ENCODE assay signal across 25 mouse cellular contexts in the genomic region with DNA sequence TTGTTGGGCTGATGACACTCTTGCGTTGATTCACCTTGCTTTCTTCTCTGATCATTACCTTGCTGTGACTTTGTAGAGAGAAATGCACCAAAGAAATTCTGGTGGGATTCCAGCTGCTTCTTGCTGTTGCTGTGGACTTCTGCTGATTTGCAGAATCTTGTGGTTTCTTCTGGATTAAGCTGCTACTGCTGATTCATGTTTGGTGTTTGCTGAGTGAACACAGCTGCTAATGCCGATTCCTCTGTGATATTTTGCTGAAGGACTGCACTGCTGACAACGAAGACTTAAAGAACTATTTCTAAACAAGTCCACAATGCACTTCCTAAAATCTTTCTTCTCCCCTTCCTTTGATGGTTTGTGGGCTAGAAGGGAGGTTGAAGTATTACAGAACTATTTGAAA.
DNase-seq lines count a peak whose midpoint lies in the region; ATAC-seq and TF ChIP-seq lines count a peak whose summit lies in the region.
"Had no signal": no experiment of that assay in that cellular context is flagged by ENCODE, and none has a peak within 500 bp of the region (broad histone marks: within the 10 kb centered on the region; RNA-seq: fewer than 3 reads in every experiment).

No protein-coding gene starts in this region.

- no peak overlapping the region for H3K4me3 ChIP-seq in lung, postnatal 0 days (ENCODE audit: low read depth, low read length)
- H3K4me3 ChIP-seq in forebrain, embryonic 12.5 days (replicated peaks) = no peak overlapping the region
- H3K4me3 ChIP-seq: forebrain, embryonic 10.5 days; gastrocnemius, adult 2 months; heart, embryonic 12.5 days; heart, embryonic 15.5 days; hindbrain, embryonic 10.5 days; hindbrain, embryonic 15.5 days had no signal

- TF ChIP-seq EP300 in lung, postnatal 0 days (IDR thresholded peaks at IDR 0.05) = no peak

- TF ChIP-seq CTCF in lung, postnatal 0 days (IDR thresholded peaks at IDR 0.05) = no peak

- H3K27ac ChIP-seq in lung, postnatal 0 days (ENCODE audit: low read length) = no peak overlapping the region
- no peak overlapping the region for H3K27ac ChIP-seq in forebrain, embryonic 12.5 days
- H3K27ac ChIP-seq: forebrain, embryonic 10.5 days; gastrocnemius, adult 2 months; heart, embryonic 15.5 days; hindbrain, embryonic 10.5 days; hindbrain, embryonic 15.5 days had no signal

- H3K9ac ChIP-seq in lung, postnatal 0 days (replicated peaks; ENCODE audit: low read depth) = no peak overlapping the region
- no peak overlapping the region for H3K9ac ChIP-seq in forebrain, embryonic 12.5 days
- H3K9ac ChIP-seq: forebrain, postnatal 0 days; heart, embryonic 12.5 days; heart, embryonic 15.5 days; hindbrain, embryonic 15.5 days had no signal

- DNase-seq in lung, postnatal 0 days (ENCODE audit: low spot score) = peak; percentile 33
- DNase-seq in lung, adult 18-20 months = no peak
- DNase-seq in lung, postnatal 10 days = peak; percentile 66
- peak; percentile 34 for DNase-seq in lung, postnatal 36 days
- no peak for DNase-seq in layer of hippocampus, postnatal 36 days
- DNase-seq: adrenal gland, postnatal 10 days; adrenal gland, postnatal 36 days; cerebellum, adult 18-20 months; cerebellum, adult 9-10 months; cerebellum, postnatal 14 days; forebrain, postnatal 0 days; gastrocnemius, adult 2 months; gastrocnemius, postnatal 14 days; heart, adult 11 months; heart, postnatal 10 days; heart, postnatal 36 days had no signal

- H3K36me3 ChIP-seq in lung, postnatal 0 days (ENCODE audit: insufficient read depth, low read length) = no peaks in the 10 kb centered on the region
- no peaks in the 10 kb centered on the region for H3K36me3 ChIP-seq in forebrain, embryonic 12.5 days (replicated peaks)
- H3K36me3 ChIP-seq: forebrain, embryonic 10.5 days; G1E; heart, embryonic 12.5 days; heart, embryonic 15.5 days; hindbrain, embryonic 10.5 days; hindbrain, embryonic 15.5 days had no signal

- H3K4me1 ChIP-seq in lung, postnatal 0 days (ENCODE audit: insufficient read depth, low read depth, low read length) = no peaks in the 10 kb centered on the region
- no peaks in the 10 kb centered on the region for H3K4me1 ChIP-seq in forebrain, embryonic 12.5 days
- H3K4me1 ChIP-seq: forebrain, embryonic 10.5 days; heart, embryonic 12.5 days; heart, embryonic 15.5 days; hindbrain, embryonic 10.5 days; hindbrain, embryonic 15.5 days had no signal

- H3K9me3 ChIP-seq in lung, postnatal 0 days (ENCODE audit: low read length) = no peaks in the 10 kb centered on the region
- no peaks in the 10 kb centered on the region for H3K9me3 ChIP-seq in forebrain, embryonic 12.5 days
- H3K9me3 ChIP-seq: forebrain, embryonic 10.5 days; heart, embryonic 15.5 days; hindbrain, embryonic 10.5 days; hindbrain, embryonic 15.5 days had no signal

- 57% methylated on average over 3 of the region's 3 CpGs for WGBS in lung, postnatal 0 days
- WGBS in forebrain, embryonic 12.5 days = 93% methylated on average over 3 of the region's 3 CpGs

- no peaks in the 10 kb centered on the region for H3K27me3 ChIP-seq in lung, postnatal 0 days (replicated peaks; ENCODE audit: insufficient read depth, low read length)
- H3K27me3 ChIP-seq in forebrain, embryonic 12.5 days = no peaks in the 10 kb centered on the region
- H3K27me3 ChIP-seq: heart, embryonic 12.5 days; heart, embryonic 15.5 days; hindbrain, embryonic 15.5 days; Patski had no signal

- no peak for ATAC-seq in lung, postnatal 0 days
- ATAC-seq in forebrain, embryonic 12.5 days (ENCODE audit: low FRiP score) = no peak
- ATAC-seq: forebrain, embryonic 14.5 days; forebrain, postnatal 0 days; Patski had no signal

- no peak overlapping the region for H3K4me2 ChIP-seq in lung, postnatal 0 days (replicated peaks; ENCODE audit: low read depth, low read length)
- no peak overlapping the region for H3K4me2 ChIP-seq in forebrain, embryonic 12.5 days
- H3K4me2 ChIP-seq: heart, embryonic 12.5 days; heart, embryonic 15.5 days; hindbrain, embryonic 15.5 days had no signal

Comparison
In these comparisons a context has a peak if more than half of its experiments do, and no peak if none do; other contexts are left out.
1. DNase-seq: peak in lung, postnatal 0 days (single experiment), lung, postnatal 10 days (single experiment) and lung, postnatal 36 days (single experiment); none in lung, adult 18-20 months (0 of 2) and layer of hippocampus, postnatal 36 days (0 of 2).